Comparison of ENCODE assay signal across 23 mouse cellular contexts in genomic region chr1:191642903-191643302, GRCm38 (mm10).
"Had no signal": no experiment of that assay in that cellular context is flagged by ENCODE, and none has a peak within 500 bp of the region (broad histone marks: within the 10 kb centered on the region; RNA-seq: fewer than 3 reads in every experiment).

No protein-coding gene starts in this region.

- ATAC-seq: hindbrain, postnatal 0 days; intestine, embryonic 16.5 days; liver, embryonic 12.5 days had no signal

- H3K27me3 ChIP-seq: hindbrain, embryonic 15.5 days; kidney, embryonic 15.5 days; limb, embryonic 15.5 days; liver, embryonic 12.5 days had no signal

- H3K9me3 ChIP-seq: hindbrain, embryonic 13.5 days; hindbrain, embryonic 15.5 days; kidney, embryonic 15.5 days; limb, embryonic 13.5 days; limb, embryonic 15.5 days; liver, embryonic 12.5 days had no signal

- H3K9ac ChIP-seq: hindbrain, embryonic 13.5 days; hindbrain, embryonic 15.5 days; kidney, embryonic 15.5 days; limb, embryonic 13.5 days; limb, embryonic 15.5 days; liver, embryonic 12.5 days had no signal

- H3K27ac ChIP-seq: hindbrain, embryonic 13.5 days; hindbrain, embryonic 15.5 days; hindbrain, postnatal 0 days; kidney, embryonic 15.5 days; kidney, postnatal 0 days; limb, embryonic 13.5 days; limb, embryonic 15.5 days; liver, embryonic 12.5 days had no signal

- H3K4me2 ChIP-seq: heart, embryonic 11.5 days; hindbrain, embryonic 13.5 days; hindbrain, embryonic 15.5 days; kidney, embryonic 15.5 days; limb, embryonic 13.5 days; limb, embryonic 15.5 days; liver, embryonic 12.5 days had no signal

- DNase-seq: gastrocnemius, postnatal 14 days; gastrocnemius, postnatal 36 days; heart, adult 18-20 months; heart, postnatal 10 days; heart, postnatal 4 days; kidney, adult 11 months; kidney, adult 2 months; kidney, adult 9 months; kidney, postnatal 14 days; kidney, postnatal 36 days; layer of hippocampus, adult 9-11 months; layer of hippocampus, postnatal 36 days; left cerebral cortex, postnatal 4 days had no signal

- H3K4me1 ChIP-seq: limb, embryonic 15.5 days; liver, embryonic 12.5 days had no signal

- H3K4me3 ChIP-seq: hindbrain, embryonic 13.5 days; hindbrain, embryonic 15.5 days; kidney, embryonic 15.5 days; limb, embryonic 13.5 days; limb, embryonic 15.5 days; liver, embryonic 12.5 days had no signal

- H3K36me3 ChIP-seq: hindbrain, embryonic 13.5 days; hindbrain, embryonic 15.5 days; kidney, embryonic 15.5 days; limb, embryonic 13.5 days; limb, embryonic 15.5 days; liver, embryonic 12.5 days had no signal
